Mouse (Mus musculus): Measurements from ENCODE around the gene H2al1e. TPM values are rescaled to one million over a fixed set of nuclear protein-coding genes. Genes with fewer than 3 reads are reported as not detected.
"Not testable (repeated sequence)": the region's sequence is repeated elsewhere in the genome, so short reads cannot be mapped to it uniquely, and the experiment has no call there.

The H2al1e gene
- not detected for total RNA-seq (2021)
- long read RNA-seq, experiment 1 = 0 reads
- long read RNA-seq, experiment 2 = 0 reads

- DNase-seq = not testable (repeated sequence)
Observed at GRCm38 (mm10) chrX:11311634-11312033, at the start of gene H2al1e. Gene H2al1e (plus strand): TSS chrX:11311934.

- no peak for DNase-seq
Observed at GRCm38 (mm10) chrX:11264918-11265317, 46.8 kb upstream of the H2al1e start.

- peak; percentile 11 for DNase-seq
Observed at GRCm38 (mm10) chrX:11267791-11268190, 43.9 kb upstream of the H2al1e start.

- no peak for DNase-seq
Observed at GRCm38 (mm10) chrX:11269074-11269473, 42.7 kb upstream of the H2al1e start.

GRCm38 (mm10) chrX:11273190-11273589, 38.5 kb upstream of the H2al1e start:
- DNase-seq = no peak

- no peak for DNase-seq
Observed at GRCm38 (mm10) chrX:11277083-11277482, 34.7 kb upstream of the H2al1e start.

- no peak for DNase-seq
Observed at GRCm38 (mm10) chrX:11280741-11281140, 31.0 kb upstream of the H2al1e start.

GRCm38 (mm10) chrX:11288306-11288882, 23.3 kb upstream of the H2al1e start:
- DNase-seq = no peak

GRCm38 (mm10) chrX:11289244-11289643, 22.5 kb upstream of the H2al1e start:
- DNase-seq = no peak

- DNase-seq = not testable (repeated sequence)
Observed at GRCm38 (mm10) chrX:11298957-11299356, 12.8 kb upstream of the H2al1e start, which contains the start of gene H2al1a. Gene H2al1a (plus strand): TSS chrX:11299257.

GRCm38 (mm10) chrX:11302132-11302531, 9.6 kb upstream of the H2al1e start, which contains the start of gene H2al1b:
Gene H2al1b (plus strand): TSS chrX:11302432.
- DNase-seq = not testable (repeated sequence)

- DNase-seq = not testable (repeated sequence)
Observed at GRCm38 (mm10) chrX:11305355-11305754, 6.4 kb upstream of the H2al1e start, which contains the start of gene H2al1c. Gene H2al1c (plus strand): TSS chrX:11305655.

- not testable (repeated sequence) for DNase-seq
Observed at GRCm38 (mm10) chrX:11308524-11308923, 3.2 kb upstream of the H2al1e start, which contains the start of gene H2al1d. Gene H2al1d (plus strand): TSS chrX:11308824.

GRCm38 (mm10) chrX:11314858-11315257, 3.1 kb downstream of the H2al1e start, which contains the start of gene H2al1f:
Gene H2al1f (plus strand): TSS chrX:11315158.
- not testable (repeated sequence) for DNase-seq

- DNase-seq = not testable (repeated sequence)
Observed at GRCm38 (mm10) chrX:11317956-11318355, 6.2 kb downstream of the H2al1e start, which contains the start of gene H2al1g. Gene H2al1g (plus strand): TSS chrX:11318256.

GRCm38 (mm10) chrX:11321192-11321591, 9.5 kb downstream of the H2al1e start, which contains the start of gene H2al1h:
Gene H2al1h (plus strand): TSS chrX:11321492.
- DNase-seq = not testable (repeated sequence)

- not testable (repeated sequence) for DNase-seq
Observed at GRCm38 (mm10) chrX:11324359-11324758, 12.6 kb downstream of the H2al1e start, which contains the start of gene H2al1i. Gene H2al1i (plus strand): TSS chrX:11324659.

- DNase-seq = not testable (repeated sequence)
Observed at GRCm38 (mm10) chrX:11327522-11327921, 15.8 kb downstream of the H2al1e start, which contains the start of gene H2al1j. Gene H2al1j (plus strand): TSS chrX:11327822.

GRCm38 (mm10) chrX:11345762-11346161, 34.0 kb downstream of the H2al1e start:
- DNase-seq = no peak

- no peak for DNase-seq
Observed at GRCm38 (mm10) chrX:11346756-11347155, 35.0 kb downstream of the H2al1e start.

- DNase-seq = no peak
Observed at GRCm38 (mm10) chrX:11360823-11361222, 49.1 kb downstream of the H2al1e start.

- DNase-seq = no peak
Observed at GRCm38 (mm10) chrX:11361261-11361660, 49.5 kb downstream of the H2al1e start.
